In the genomic region with DNA sequence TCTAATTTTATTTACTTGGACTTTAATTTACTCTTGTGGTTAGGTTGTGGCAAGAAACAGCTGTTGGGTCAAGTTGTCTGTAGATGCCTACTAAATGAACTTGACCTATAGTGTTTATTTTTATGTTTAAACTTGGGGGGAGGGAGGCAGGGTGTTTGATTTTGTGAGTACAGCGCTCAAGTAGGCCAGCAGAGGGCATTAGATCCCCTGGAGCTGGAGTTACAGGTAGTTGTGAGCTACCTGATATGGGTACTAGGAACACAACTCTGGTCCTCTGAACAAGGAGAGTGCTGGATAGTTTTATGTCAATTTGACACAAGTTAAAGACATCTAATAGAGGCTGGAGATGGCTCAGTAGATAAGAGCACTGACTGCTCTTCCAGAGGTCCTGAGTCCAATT, we compare ENCODE assay signal across 19 mouse cellular contexts. TPM values are rescaled to one million over a fixed set of nuclear protein-coding genes. Genes with fewer than 3 reads are reported as not detected.
DNase-seq lines count a peak whose midpoint lies in the region; ATAC-seq and TF ChIP-seq lines count a peak whose summit lies in the region.
"Had no signal": no experiment of that assay in that cellular context is flagged by ENCODE, and none has a peak within 500 bp of the region (broad histone marks: within the 10 kb centered on the region; RNA-seq: fewer than 3 reads in every experiment).

No protein-coding gene starts in this region.

- H3K4me3 ChIP-seq in heart, adult 2 months = no peak overlapping the region
- H3K4me3 ChIP-seq in heart, embryonic 12.5 days = no peak overlapping the region
- no peak overlapping the region for H3K4me3 ChIP-seq in liver, postnatal 0 days (ENCODE audit: low read depth, low read length)
- no peak overlapping the region for H3K4me3 ChIP-seq in liver, embryonic 11.5 days (ENCODE audit: low read depth, low read length)
- H3K4me3 ChIP-seq: embryonic facial prominence, embryonic 10.5 days; forebrain, embryonic 13.5 days; hindbrain, embryonic 12.5 days had no signal

- no peak for ATAC-seq in heart, embryonic 12.5 days (ENCODE audit: insufficient number of reproducible peaks, low FRiP score)
- ATAC-seq in liver, postnatal 0 days = no peak
- no peak for ATAC-seq in liver, embryonic 11.5 days (replicated peaks; ENCODE audit: low FRiP score)
- no peak for ATAC-seq in Patski
- ATAC-seq: activated CD4-positive, CD25-positive, alpha-beta regulatory T cell, adult 4 months; forebrain, embryonic 13.5 days; forebrain, postnatal 0 days; hindbrain, embryonic 16.5 days had no signal

- peak; percentile 17; the same call in 1 of the 2 replicates for TF ChIP-seq CTCF in heart, adult 2 months (IDR thresholded peaks at IDR 0.05)
- peak; percentile 20; the same call in 1 of the 2 replicates for TF ChIP-seq CTCF in liver, postnatal 0 days (IDR thresholded peaks at IDR 0.05; ENCODE audit: low read depth)
- TF ChIP-seq CTCF in Patski (IDR thresholded peaks at IDR 0.05) = peak; percentile 39

- no peaks in the 10 kb centered on the region for H3K4me1 ChIP-seq in heart, adult 2 months (ENCODE audit: control insufficient read depth, insufficient read depth, low read length)
- H3K4me1 ChIP-seq in heart, embryonic 12.5 days (replicated peaks) = no peaks in the 10 kb centered on the region
- no peaks in the 10 kb centered on the region for H3K4me1 ChIP-seq in liver, postnatal 0 days (ENCODE audit: insufficient read depth)
- no peaks in the 10 kb centered on the region for H3K4me1 ChIP-seq in liver, embryonic 11.5 days (replicated peaks; ENCODE audit: control insufficient read depth, insufficient read depth, low read length)
- H3K4me1 ChIP-seq: embryonic facial prominence, embryonic 10.5 days; forebrain, embryonic 13.5 days; hindbrain, embryonic 12.5 days had no signal

- in situ Hi-C loops in Patski (cut with MboI; ENCODE audit: low pct_unique_long_range_greater_than_20kb) = no loop called here

- H3K9me3 ChIP-seq in heart, embryonic 12.5 days (replicated peaks) = no peaks in the 10 kb centered on the region
- H3K9me3 ChIP-seq in liver, postnatal 0 days (ENCODE audit: low read length) = no peaks in the 10 kb centered on the region
- H3K9me3 ChIP-seq in liver, embryonic 11.5 days (ENCODE audit: control insufficient read depth, low read length) = no peaks in the 10 kb centered on the region
- H3K9me3 ChIP-seq: embryonic facial prominence, embryonic 10.5 days; forebrain, embryonic 13.5 days; hindbrain, embryonic 12.5 days had no signal

- H3K27me3 ChIP-seq in heart, adult 2 months (ENCODE audit: control insufficient read depth, insufficient read depth, low read length) = no peaks in the 10 kb centered on the region
- no peaks in the 10 kb centered on the region for H3K27me3 ChIP-seq in heart, embryonic 12.5 days (replicated peaks)
- H3K27me3 ChIP-seq in liver, postnatal 0 days (ENCODE audit: insufficient read depth, low read length) = no peaks in the 10 kb centered on the region
- no peaks in the 10 kb centered on the region; the same call in 1 of the 2 replicates for H3K27me3 ChIP-seq in liver, embryonic 11.5 days (replicated peaks; ENCODE audit: control insufficient read depth, insufficient read depth, low read length)
- H3K27me3 ChIP-seq in Patski = peaks cover 13% of the 10 kb centered on the region
- H3K27me3 ChIP-seq: forebrain, embryonic 13.5 days had no signal

- no peak overlapping the region for H3K27ac ChIP-seq in heart, adult 2 months
- H3K27ac ChIP-seq in heart, embryonic 12.5 days (ENCODE audit: poor library complexity, severe bottlenecking) = no peak overlapping the region
- H3K27ac ChIP-seq in liver, postnatal 0 days (ENCODE audit: low read depth) = no peak overlapping the region
- no peak overlapping the region for H3K27ac ChIP-seq in liver, embryonic 11.5 days (ENCODE audit: low read depth, low read length)
- H3K27ac ChIP-seq: embryonic facial prominence, embryonic 10.5 days; forebrain, embryonic 13.5 days; hindbrain, embryonic 12.5 days had no signal

- TF ChIP-seq EP300 in heart, adult 2 months (IDR thresholded peaks at IDR 0.05; ENCODE audit: insufficient read depth, low read depth, low read length) = no peak
- TF ChIP-seq EP300 in liver, postnatal 0 days (IDR thresholded peaks at IDR 0.05; ENCODE audit: low read depth) = no peak

- DNase-seq in heart, adult 2 months = no peak
- no peak for DNase-seq in liver, postnatal 0 days
- DNase-seq in liver, embryonic 11.5 days (ENCODE audit: low spot score) = no peak
- DNase-seq in Patski (ENCODE audit: low read depth, low spot score) = no peak
- no peak for DNase-seq in spleen, adult 18-20 months
- DNase-seq in layer of hippocampus, adult 11-12 months (ENCODE audit: low spot score) = no peak
- DNase-seq: adrenal gland, postnatal 14 days; cerebellum, adult 2 months; cerebellum, postnatal 10 days; forebrain, postnatal 0 days; gastrocnemius, postnatal 25 days; heart, postnatal 10 days; heart, postnatal 4 days had no signal

- no peak overlapping the region for H3K4me2 ChIP-seq in heart, embryonic 12.5 days
- no peak overlapping the region for H3K4me2 ChIP-seq in liver, postnatal 0 days (ENCODE audit: low read depth, low read length)
- H3K4me2 ChIP-seq in liver, embryonic 11.5 days = no peak overlapping the region
- H3K4me2 ChIP-seq: forebrain, embryonic 13.5 days; hindbrain, embryonic 12.5 days had no signal

- H3K9ac ChIP-seq in heart, adult 2 months (ENCODE audit: low read depth, low read length) = no peak overlapping the region
- H3K9ac ChIP-seq in heart, embryonic 12.5 days = no peak overlapping the region
- H3K9ac ChIP-seq in liver, postnatal 0 days (replicated peaks) = no peak overlapping the region
- no peak overlapping the region for H3K9ac ChIP-seq in liver, embryonic 11.5 days (ENCODE audit: low read depth, low read length)
- H3K9ac ChIP-seq: forebrain, embryonic 13.5 days; forebrain, postnatal 0 days; hindbrain, embryonic 12.5 days had no signal

- H3K36me3 ChIP-seq in heart, adult 2 months (ENCODE audit: control insufficient read depth, insufficient read depth, low read length) = no peaks in the 10 kb centered on the region
- no peaks in the 10 kb centered on the region for H3K36me3 ChIP-seq in heart, embryonic 12.5 days
- H3K36me3 ChIP-seq in liver, postnatal 0 days (replicated peaks; ENCODE audit: insufficient read depth, low read length) = no peaks in the 10 kb centered on the region
- H3K36me3 ChIP-seq in liver, embryonic 11.5 days (ENCODE audit: control insufficient read depth, insufficient read depth, low read length) = no peaks in the 10 kb centered on the region
- H3K36me3 ChIP-seq: embryonic facial prominence, embryonic 10.5 days; hindbrain, embryonic 12.5 days had no signal

- no peaks in the 10 kb centered on the region for H3K79me2 ChIP-seq in heart, adult 2 months (replicated peaks; ENCODE audit: control insufficient read depth, insufficient read depth, low read length)

- CTCF ChIA-PET in Patski (lab: Charles Lee) = no interaction called here

- POLR2A ChIA-PET in Patski (lab: Charles Lee) = no interaction called here

- intact Hi-C loops in heart, adult 2 months (cut with DNase I) = no loop called here

- no peak for TF ChIP-seq POLR2A in heart, adult 2 months (IDR thresholded peaks at IDR 0.05; ENCODE audit: insufficient read depth, low read depth, low read length)

- WGBS in heart, adult 2 months = 79% methylated on average over 1 of the region's 1 CpGs
- WGBS in heart, embryonic 12.5 days = 68% methylated on average over 1 of the region's 1 CpGs
- 72% methylated on average over 1 of the region's 1 CpGs for WGBS in liver, postnatal 0 days (ENCODE audit: insufficient replicate concordance)
- WGBS in liver, embryonic 11.5 days = 57% methylated on average over 1 of the region's 1 CpGs

RNA-seq across cellular contexts. Expression of a gene that starts 34.0 kb away (rescaled TPM):
- 10 to 100 TPM; 14.3 to 27.2 TPM for total RNA-seq in heart, adult 2 months (2021)
- polyA plus RNA-seq in heart, adult 2 months (2012; rRNA removed) = 16.3 and 28.6 TPM in 2 replicates
- polyA plus RNA-seq in heart, embryonic 12.5 days (2016; fragmentation: Nextera tagmentation; extraction: Ambion mirVana) = 73.7 and 75.2 TPM in 2 replicates
- polyA plus RNA-seq in liver, postnatal 0 days (2015; fragmentation: Nextera tagmentation; extraction: Ambion mirVana) = 7.3 and 8.7 TPM in 2 replicates
- 43.8 and 46.3 TPM in 2 replicates for polyA plus RNA-seq in liver, embryonic 11.5 days (2014; fragmentation: Nextera tagmentation; extraction: Ambion mirVana)
- 39.1 TPM for polyA plus RNA-seq in Patski (2021)
